Mouse (Mus musculus): Measurements from ENCODE around the gene Lrrc36.

The Lrrc36 gene

DNA sequence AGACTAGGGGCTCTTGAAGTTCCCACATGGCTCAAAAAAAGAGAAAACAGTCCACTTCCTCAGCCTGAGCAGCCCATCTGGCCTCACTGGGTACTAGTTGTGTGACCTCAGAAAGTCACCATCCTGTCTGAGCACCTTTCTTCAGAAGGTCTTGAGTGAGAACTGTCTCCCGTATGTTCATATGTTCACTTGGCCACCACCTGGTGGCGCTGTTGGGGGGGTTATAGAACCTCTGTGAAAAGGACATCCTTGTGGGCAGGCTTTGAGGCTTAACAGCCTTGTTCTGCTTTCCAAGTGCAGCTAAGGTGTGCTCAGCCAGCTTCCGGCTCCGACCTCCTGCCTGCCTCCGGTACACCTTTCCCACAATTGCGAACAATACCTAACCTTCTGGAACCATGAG, 68.1 kb downstream of the Lrrc36 start:
- no peak for DNase-seq (ENCODE audit: low read depth in 1 of 2, low spot score in 2 of 2)

DNA sequence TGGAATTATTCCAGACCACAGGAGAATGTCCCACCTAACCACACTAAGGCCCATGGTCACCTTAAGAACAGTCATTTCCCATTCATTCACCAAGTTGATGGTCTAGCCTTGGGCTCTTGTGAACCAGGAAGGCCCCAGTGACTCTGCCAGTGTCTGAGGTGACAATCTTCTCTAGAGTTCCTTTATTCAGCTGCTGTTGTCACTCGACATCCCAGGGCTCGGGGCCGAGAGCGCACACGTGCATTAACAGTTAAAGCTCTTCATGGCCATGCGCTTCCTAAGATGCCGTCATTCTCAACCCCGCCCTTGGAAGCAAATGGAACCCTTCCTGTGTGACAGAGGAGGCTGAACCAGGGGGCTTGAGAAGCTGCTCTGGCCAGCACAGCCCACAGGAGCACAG, 68.8 kb downstream of the Lrrc36 start:
- DNase-seq (ENCODE audit: low read depth in 1 of 2, low spot score in 2 of 2) = no peak

DNA sequence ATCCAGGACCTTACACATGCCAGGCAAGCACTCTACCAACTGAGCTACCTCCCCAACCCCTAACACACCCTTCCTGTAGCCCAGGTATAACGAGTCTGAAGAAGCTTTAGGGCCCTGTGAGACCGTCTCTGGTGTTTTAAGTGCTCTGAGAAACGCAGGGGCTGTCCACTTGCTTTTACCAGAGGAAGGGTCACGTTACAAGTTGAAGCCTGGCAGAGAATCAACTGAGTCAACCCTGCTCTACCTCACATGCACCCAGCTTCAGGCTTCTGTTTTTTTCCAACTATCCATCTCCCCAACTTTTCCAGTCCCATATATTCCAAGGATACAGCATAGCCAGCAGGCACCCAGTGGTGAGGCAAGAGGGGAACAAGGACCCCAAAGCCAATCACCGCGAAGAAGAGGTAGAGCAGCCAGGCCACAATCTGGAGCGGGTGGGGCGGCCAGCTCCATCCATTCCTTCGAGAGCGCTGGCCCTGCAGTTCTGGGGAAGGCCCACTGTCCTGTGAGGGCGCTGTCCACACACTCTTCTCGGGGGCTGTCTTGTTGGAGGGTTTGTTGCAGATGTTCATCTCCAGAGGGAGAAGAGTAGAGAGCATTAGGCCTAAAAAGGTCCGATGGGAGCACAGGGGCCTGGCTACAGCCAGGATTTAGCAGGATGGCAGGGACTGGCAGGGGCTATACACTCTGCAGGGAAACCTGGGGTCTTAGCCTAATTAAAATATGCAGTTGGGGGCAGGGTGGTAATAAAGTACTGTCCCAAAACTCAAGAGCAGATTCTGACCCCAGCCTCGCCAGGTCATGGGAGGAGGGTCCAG, 70.0 kb downstream of the Lrrc36 start:
- no peak for DNase-seq (ENCODE audit: low read depth in 1 of 2, low spot score in 2 of 2)

DNA sequence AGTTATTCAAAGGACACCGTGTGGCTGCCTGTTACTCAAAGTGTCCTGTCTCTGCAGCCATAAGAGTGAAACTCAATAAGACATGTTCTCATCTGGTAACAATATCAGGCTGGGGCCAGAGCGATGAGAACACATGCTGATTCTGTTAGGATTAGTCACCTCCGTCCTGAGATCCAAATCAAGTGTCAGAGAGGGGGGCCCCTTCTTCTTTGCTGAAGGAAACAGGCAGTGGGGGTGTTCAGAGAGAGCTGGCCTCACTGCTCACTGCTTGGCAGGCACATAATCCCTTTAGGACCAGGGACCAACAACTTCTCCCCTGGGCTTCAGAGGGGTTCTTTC, 70.6 kb downstream of the Lrrc36 start:
- DNase-seq (ENCODE audit: low read depth in 1 of 2, low spot score in 2 of 2) = no peak

DNA sequence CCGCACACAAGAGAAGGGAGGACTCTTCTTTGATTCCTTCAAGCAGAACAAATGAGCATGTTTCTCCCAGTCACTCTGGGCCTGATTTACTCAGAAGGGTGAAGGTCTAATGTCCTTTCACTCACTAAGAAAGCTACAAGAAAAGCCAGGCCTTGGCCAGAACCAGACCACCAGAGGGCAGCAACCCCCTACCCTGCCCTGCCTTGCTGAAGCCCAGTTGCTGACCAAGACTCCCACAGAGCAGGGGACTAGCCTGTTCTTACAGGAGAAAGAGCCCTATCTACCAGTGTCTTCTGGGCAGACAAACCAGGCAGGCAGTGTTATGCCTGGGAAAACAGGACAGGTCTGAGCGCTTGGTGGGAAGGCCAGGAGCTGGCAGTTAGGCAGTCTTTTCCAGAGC, 71.0 kb downstream of the Lrrc36 start:
- DNase-seq (ENCODE audit: low read depth in 1 of 2, low spot score in 2 of 2) = no peak

DNA sequence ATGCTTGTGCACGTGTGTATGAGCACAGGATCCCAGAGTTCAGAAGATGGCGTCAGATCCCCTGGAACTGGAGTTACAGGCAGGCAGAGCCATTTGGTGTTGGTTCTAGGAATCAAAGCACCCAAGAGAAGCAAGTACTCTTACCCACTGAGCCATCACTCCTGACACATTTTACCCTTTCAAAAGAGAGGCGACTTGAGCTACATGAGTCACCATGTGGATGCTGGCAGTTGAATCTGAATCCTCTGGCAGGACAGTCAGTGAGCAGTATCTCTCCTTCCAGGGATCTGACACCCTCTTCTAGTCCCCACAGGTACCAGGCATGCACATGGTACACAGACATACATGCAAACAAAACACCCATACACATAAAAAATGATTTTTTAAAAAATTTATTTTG, 74.7 kb downstream of the Lrrc36 start:
- DNase-seq (ENCODE audit: low read depth in 1 of 2, low spot score in 2 of 2) = no peak

DNA sequence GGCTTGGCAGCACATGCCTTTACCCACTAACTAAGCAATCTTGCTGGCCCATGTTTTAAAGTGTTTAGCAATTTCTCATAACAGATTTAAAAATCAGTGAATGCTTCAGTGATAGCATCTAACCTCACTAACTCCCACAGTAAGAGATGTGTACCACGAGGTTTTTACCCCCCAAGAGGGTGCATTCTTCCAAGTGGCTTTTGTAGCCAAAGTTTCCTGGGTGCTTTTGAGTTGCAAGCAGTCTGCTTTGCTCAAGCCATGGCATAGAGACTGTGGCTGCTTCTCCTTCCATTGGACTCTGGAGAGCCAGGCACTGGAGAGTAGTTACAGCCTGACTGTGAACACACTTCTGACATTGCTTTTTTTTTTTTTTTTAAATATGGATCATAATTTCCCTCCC, 75.9 kb downstream of the Lrrc36 start:
- no peak for DNase-seq (ENCODE audit: low read depth in 1 of 2, low spot score in 2 of 2)

DNA sequence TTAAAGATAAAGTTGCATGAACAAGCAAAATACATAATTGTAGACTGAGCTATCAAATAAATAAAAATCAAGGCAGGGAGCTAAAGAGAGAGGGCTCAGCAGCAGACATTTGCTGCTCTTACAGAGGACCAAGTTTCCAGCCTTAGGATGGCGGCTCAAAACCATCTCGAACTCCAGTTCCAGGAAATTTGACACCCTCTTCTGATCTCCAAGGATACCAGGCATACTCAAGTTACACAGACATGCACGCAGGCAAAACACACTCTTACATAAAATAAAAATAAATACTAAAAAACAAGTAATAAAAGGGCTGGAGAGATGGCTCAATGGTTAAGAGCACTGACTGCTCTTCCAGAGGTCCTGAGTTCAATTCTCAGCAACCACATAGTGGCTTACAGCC, 80.1 kb downstream of the Lrrc36 start:
- DNase-seq (ENCODE audit: low read depth in 1 of 2, low spot score in 2 of 2) = no peak

DNA sequence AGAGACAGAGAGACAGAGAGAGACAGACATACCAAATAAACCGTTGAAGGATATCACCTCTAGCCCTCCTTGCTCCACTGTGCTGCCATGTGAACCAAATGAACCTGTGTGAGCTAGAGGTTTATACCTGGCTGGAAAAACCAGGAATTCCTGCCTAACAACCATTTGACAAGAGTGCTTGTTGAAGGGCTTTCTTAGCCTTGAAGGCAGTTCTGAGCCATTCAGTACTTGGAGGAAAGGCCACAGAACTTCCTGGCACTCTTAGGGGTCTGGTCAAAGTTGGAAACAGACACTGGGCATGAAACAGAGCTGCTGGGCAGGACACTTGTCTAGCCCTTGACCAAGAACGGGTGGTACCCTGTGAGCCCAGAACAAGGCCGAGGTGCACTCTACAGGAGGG, 81.2 kb downstream of the Lrrc36 start:
- no peak for DNase-seq (ENCODE audit: low read depth in 1 of 2, low spot score in 2 of 2)

DNA sequence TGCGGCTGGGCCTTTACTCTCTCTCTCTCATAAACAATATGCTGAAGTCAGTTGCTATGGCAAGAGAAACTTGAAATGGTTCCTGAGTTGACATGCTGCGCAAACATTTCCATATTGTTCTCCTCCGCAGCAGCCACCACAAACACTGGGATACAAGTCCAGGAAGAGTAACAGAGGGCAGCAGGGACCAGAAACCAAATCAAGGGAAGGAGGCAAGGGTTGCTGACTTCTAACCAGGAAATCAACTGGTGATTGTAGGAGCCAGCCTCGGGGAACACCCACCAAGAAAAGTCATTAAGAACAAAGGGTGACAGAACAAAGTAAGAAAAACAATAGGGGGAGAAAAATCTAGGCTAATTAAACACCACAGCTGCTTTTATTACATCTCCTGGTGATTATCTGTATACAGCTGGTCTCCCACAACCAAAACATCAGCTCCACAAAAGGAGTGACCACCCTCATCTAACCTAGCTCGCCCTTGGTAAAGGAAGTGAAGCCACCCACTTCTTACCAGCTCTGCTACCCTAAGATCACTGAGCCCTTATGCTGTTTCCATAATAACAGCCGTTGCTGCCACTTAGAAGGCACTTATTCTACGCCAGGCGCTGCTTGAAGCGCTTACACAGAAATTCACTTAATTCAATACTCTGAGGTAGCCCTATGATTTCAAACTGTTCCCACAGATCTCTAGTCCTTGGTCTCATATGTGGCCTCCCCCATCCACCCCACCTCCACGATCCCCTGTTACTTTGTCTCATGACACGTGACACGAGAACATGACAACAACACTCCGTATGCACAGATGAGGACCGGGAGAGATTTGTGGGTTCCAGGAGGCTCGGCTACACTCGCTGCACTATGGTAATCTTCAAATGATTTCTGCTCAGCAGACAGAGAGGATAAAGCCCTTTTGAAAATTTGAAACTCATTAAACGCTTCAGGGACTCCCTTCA, 82.3 kb downstream of the Lrrc36 start:
- no peak for DNase-seq (ENCODE audit: low read depth in 1 of 2, low spot score in 2 of 2)

DNA sequence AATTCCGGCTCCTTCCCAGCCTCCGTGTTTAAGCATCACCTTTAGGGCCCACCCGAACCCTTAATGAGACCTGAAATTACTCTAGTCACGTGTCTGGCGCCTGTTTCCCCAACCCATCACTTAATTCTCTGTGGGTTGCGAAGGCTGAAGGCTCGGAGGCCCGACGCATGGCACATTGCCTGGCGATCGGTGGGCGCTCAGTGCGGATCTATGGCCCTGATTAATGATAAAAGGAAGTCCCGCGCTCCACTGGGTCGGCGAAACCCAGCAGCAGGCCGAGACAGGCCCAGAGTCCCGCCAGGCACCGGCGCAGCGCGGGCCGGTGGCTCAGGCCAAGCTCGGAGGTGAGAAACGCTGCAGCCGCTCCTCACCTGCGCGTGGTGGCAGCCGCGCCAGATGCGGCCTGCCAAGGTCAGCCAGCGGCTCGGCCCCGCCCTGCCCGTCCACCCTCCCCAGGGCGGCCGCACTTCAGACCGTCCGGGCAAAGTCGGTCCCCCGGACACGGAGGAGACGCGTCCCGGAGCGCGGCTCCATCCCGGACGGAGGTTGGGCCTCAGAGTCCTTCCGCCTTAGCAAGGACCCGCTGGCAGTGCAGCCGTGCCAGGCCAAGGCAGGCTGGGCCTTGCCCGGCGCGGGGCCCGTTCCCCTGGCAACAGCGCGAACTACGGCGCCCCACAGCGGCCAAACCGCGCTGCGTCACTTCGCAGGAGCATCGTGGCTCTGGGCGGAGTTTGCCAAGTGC, 83.2 kb downstream of the Lrrc36 start, which contains the start of gene Zdhhc1:
Gene Zdhhc1, minus strand, starts transcription at position 464 of the 742 bp plus-strand sequence.
- peak; percentile 49 to 65 for DNase-seq (ENCODE audit: low read depth in 1 of 2, low spot score in 2 of 2)

DNA sequence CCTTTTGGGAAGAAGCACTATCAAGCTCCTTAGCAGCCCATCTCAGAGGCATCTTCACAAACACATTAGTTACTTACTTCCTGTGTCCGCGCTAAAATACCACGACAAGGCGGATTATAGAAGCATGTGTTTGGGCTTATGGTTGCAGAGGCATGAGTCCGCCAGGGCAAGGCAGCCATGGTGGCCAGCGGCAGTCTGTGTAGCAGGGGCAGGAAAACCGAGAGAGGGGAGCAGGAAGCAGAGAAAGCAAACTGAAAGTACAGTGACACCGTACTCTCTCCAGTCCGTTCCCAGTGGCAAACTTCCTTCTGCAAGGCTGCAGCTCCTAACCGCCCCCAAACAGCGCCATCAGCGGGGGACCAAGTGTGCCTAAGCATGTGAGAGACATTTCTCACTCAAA, 86.4 kb downstream of the Lrrc36 start:
- no peak for DNase-seq (ENCODE audit: low read depth in 1 of 2, low spot score in 2 of 2)

DNA sequence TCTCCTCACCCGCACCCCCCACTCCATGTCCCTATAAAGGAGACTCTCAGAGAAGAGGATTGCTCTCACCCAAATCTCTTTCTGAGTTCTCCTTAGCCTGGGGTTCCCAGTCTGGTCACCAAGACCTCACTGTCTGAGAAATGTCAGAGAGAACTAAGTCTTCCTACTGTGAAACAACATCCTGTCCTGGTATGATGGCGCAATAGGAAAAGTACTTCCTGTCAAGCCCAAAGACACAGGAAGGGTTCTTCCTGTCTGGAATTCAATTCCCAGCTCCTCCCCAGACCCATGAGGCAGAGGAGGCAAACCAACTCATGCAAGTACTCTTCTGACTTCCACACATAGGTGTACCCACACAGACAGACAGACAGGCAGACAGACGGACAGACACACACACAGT, 91.2 kb downstream of the Lrrc36 start:
- DNase-seq (ENCODE audit: low read depth in 1 of 2, low spot score in 2 of 2) = no peak

DNA sequence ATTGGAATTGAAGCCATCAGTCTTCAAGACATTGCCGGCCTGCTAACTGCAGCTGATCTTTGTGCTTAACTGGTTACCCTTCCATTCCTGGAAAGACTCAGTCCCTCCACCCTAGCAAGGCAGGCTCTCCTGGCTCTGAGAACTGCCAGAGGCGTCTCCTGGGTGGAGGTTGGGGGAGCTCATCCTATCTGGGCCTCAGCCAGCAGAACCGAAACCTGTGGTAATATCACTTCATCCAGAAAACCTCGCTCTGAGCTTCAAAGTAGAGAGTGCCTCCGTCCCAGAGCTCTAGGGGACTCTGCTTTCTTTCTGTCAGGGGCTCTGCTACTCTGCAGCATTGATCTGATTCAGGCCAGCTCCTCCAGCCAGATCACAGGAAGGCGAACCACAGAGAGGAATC, 93.6 kb downstream of the Lrrc36 start:
- DNase-seq (ENCODE audit: low read depth in 1 of 2, low spot score in 2 of 2) = no peak

DNA sequence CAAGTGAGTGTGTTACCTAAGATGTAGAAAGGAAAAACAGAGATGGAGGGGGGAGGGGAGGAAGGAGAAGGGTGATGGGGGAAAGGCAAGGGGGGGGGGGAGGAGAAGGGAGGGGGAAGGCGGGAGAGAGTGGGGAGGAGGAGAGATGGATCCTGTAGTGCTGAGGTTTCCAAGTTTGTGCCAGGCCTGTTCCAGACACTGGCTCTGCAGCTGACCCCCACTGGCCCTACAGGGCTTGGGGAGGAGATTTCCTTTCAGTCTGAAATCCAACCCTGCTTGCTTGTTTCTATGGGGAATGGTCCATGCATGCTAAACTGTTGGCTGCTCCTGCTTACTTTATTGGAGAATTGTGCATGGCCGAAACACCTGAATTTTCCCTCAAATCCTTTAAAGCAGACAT, 95.4 kb downstream of the Lrrc36 start:
- no peak for DNase-seq (ENCODE audit: low read depth in 1 of 2, low spot score in 2 of 2)

DNA sequence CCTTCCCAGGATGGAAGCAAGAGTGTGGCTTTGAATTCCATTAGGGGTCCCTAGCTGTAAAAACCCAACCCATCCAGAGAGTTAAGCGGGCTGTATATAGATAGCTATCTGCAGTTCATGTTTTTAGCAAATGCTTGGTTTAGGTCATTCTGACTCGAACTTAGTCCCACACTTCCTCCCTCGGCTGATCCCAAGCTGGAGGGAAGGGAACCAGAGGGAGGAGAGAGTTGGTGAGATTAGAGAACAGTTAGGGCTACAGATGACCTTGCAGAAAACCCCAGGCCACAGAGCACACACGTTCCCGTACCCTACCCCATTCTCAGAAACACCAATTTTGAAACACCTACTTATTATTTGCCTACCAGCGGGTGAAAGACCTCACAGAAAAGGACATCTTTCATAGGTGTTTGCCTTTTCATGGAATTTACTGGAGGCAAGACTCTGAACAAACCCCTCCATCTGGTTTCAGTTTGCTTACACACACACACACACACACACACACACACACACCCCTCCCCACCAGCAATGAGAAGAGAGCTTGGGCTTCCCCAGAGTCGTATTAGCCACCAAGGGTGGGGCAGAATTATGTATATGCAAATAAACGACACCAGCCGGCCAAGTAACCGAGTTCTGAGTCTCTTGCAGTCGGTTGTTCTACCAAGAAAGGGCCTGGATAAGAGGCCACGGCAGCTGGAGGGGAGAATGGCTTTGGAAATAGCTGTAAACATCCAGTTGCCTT, 96.8 kb downstream of the Lrrc36 start:
- no peak for DNase-seq (ENCODE audit: low read depth in 1 of 2, low spot score in 2 of 2)
